Mouse (Mus musculus) forebrain, embryonic 15.5 days (tissue): ENCODE measurements around the gene Cdkn1c. TPM values are rescaled to one million over a fixed set of nuclear protein-coding genes. Genes with fewer than 3 reads are reported as not detected.

ENCODE experiments used
- ATAC-seq: fragments of 200-750 bp; cut with Nextera tagmentation; replicated peaks from 2 replicates; pipeline ENCODE4 v1.8.0; 2017; ENCODE audit warnings: mild to moderate bottlenecking, moderate TSS enrichment, moderate library complexity
- H3K27ac ChIP-seq: fragments of 300-500 bp; sonication (generic); replicated peaks from 2 replicates; pipeline ENCODE4 v1.5.1; 2015; ENCODE audit warnings: mild to moderate bottlenecking, inconsistent platforms
- H3K27me3 ChIP-seq: fragments of 300-500 bp; sonication (generic); 2 replicates; pipeline ENCODE4 v1.6.1; 2015; ENCODE audit warnings: inconsistent platforms
- H3K36me3 ChIP-seq: fragments of 300-500 bp; sonication (generic); 2 replicates; pipeline ENCODE4 v1.6.1; 2015; ENCODE audit warnings: mild to moderate bottlenecking, inconsistent platforms
- H3K4me1 ChIP-seq: fragments of 300-500 bp; sonication (generic); 2 replicates; pipeline ENCODE4 v1.6.1; 2015; ENCODE audit warnings: inconsistent platforms
- H3K4me2 ChIP-seq: fragments of 300-500 bp; sonication (generic); replicated peaks from 2 replicates; pipeline ENCODE4 v1.6.1; 2015; ENCODE audit warnings: mild to moderate bottlenecking, inconsistent platforms
- H3K4me3 ChIP-seq: fragments of 300-500 bp; sonication (generic); 2 replicates; pipeline ENCODE4 v1.5.1; 2015; ENCODE audit warnings: mild to moderate bottlenecking, inconsistent platforms
- H3K9ac ChIP-seq: fragments of 300-500 bp; sonication (generic); replicated peaks from 2 replicates; pipeline ENCODE4 v1.6.1; 2015; ENCODE audit warnings: mild to moderate bottlenecking, inconsistent platforms
- H3K9me3 ChIP-seq: fragments of 300-500 bp; sonication (generic); 2 replicates; pipeline ENCODE4 v1.6.1; 2016; ENCODE audit warnings: inconsistent platforms
- WGBS: fragments of 180-500 bp; shearing (Covaris S2); methylation state at CpG from one replicate; pipeline ENCODE4 v1.1.7; 2015; ENCODE audit warnings: mixed read lengths; 5-methylcytosine and 5-hydroxymethylcytosine counted together
- polyA plus RNA-seq: library from polyadenylated mRNA; unstranded; fragments of >200 nt; fragmentation: Nextera tagmentation; extraction: Ambion mirVana; gene quantifications from 2 replicates; pipeline ENCODE4 v1.2.1, GENCODE M21; 2015

The Cdkn1c gene
- polyA plus RNA-seq, 1 experiment from 2014 or later = 139 TPM

DNA sequence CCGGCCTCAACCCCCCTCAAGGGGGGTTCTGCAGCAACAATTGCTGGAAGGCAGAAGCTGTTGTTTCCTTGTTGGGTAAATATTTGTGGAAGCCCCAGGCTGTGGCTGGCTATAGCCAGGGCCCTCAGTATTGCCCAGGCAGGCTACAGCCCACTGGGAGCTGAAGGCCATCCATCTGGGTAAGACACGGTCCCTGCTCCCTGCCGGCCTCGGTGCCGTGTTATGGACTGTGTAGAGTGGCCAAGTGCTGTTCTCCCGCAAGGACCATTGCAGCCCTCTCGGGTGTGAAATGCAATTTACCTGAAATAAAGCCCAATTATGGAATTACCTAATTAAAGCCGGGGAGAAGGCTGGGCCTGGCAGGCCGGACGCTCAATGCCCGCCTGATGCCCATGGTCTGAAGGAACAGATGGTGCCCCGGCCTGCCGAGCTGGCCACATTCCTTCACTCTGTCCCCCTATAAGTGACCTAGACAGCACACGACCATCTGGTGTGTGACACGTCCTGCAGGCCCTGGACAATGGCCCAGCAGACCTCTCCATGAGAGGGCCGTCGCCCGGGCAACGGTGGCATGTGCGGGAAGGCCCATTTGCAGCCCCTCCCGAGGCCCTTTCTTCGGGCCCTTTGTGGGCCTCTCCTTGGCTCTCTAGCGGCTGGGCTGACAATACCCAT is 32.6 kb downstream of the Cdkn1c start:
- no peak overlapping the region for H3K27ac ChIP-seq
- WGBS = 6% methylated on average over 23 of the region's 23 CpGs
- peaks cover 29% of the 10 kb centered on the region; the same call in 1 of the 2 replicates for H3K27me3 ChIP-seq

DNA sequence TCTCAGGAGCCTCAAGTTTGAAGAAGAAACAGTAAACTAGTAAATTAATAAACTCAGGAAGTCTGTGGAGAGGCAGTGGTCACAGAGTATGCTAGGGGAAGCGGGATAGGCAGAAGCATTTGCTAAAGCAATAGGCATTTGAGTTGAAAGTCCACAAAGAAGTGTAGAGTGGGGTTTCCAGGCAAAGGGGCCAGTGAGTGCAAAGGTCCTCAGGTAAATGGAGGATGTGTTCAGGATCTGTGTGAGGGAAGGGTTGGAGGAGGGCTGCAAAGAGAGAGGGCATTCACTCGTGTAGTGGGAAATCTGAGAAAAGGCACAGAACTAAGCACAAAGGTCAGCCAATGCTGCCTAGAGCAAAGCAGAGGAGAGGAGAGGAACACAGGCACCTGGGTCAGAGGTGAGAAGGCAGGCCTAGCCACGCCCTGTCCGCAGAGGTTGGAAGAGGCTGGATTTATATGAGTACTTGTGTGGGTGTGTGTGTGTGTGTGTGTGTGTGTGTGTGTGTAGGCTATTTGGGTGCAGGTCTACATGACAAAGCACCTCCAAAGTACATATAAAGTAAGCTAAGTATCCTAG is 41.2 kb downstream of the Cdkn1c start:
- H3K27me3 ChIP-seq = peaks cover 4% of the 10 kb centered on the region; the same call in 1 of the 2 replicates
- H3K9me3 ChIP-seq = no peaks in the 10 kb centered on the region
- no peaks in the 10 kb centered on the region for H3K4me1 ChIP-seq
- ATAC-seq = no peak
- no peak overlapping the region for H3K27ac ChIP-seq
- H3K9ac ChIP-seq = no peak overlapping the region
- H3K4me2 ChIP-seq = no peak overlapping the region
- no peak overlapping the region for H3K4me3 ChIP-seq
- WGBS = 88% methylated on average over 4 of the region's 4 CpGs
- no peaks in the 10 kb centered on the region for H3K36me3 ChIP-seq

More for the DNA sequence above, 32.6 kb downstream of the Cdkn1c start:
- peaks cover 16% of the 10 kb centered on the region for H3K4me1 ChIP-seq
- H3K4me3 ChIP-seq = no peak overlapping the region
- H3K36me3 ChIP-seq = no peaks in the 10 kb centered on the region
- H3K4me2 ChIP-seq = no peak overlapping the region
- no peak overlapping the region for H3K9ac ChIP-seq
- peak; percentile 91 for ATAC-seq
- H3K9me3 ChIP-seq = no peaks in the 10 kb centered on the region

DNA sequence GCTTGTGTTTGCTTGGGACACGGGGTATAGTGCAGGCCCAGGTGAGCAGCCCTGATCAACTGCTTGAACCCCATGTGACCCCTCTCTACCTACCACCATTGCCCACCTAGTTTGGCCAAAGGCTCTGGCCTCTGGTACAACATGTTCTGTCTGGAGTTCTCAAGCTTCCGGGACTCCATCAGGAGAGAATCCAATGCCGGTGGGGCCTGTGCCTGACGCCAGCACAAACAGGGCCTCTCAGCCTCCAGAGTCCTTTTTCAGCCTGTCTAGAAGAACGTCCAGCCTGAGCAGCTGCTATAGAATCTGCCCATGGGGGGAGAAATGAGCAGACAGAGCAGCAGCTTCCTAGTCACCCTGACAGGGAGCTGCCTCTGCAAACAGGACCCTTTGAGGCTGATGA is 43.0 kb downstream of the Cdkn1c start:
- 69% methylated on average over 5 of the region's 5 CpGs for WGBS
- Histone ChIP-seq H3K4me2 (no peak overlapping the region), H3K27ac (no peak overlapping the region), H3K4me1 (no peaks in the 10 kb centered on the region), H3K27me3 (0 out of 2 replicates have a peak, but pooled peaks cover 4% of the 10 kb centered on the region), H3K4me3 (no peak overlapping the region), H3K9ac (no peak overlapping the region), H3K36me3 (no peaks in the 10 kb centered on the region), H3K9me3 (no peaks in the 10 kb centered on the region)
- no peak for ATAC-seq

DNA sequence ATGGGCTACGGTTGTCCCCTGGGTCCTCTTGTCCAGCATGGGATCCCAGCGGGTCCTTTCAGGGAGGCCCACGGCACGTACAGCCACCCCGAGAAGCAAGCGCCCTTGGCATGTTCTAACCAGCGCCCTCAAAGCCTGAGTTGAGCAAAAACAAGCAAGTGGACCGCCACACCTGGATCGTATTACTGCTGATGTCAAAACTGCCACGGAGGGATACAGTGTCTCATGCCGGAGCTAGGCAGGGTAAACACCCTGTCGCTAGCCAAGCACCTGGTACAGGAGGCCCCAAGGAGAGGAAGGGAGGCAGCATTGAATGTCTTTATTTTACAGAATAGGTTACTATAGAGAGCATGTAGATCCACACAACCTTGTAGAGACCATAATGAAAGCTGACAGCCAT is 44.4 kb downstream of the Cdkn1c start:
- ATAC-seq = no peak
- Histone ChIP-seq H3K27ac (no peak overlapping the region), H3K9me3 (no peaks in the 10 kb centered on the region), H3K4me1 (no peaks in the 10 kb centered on the region), H3K4me2 (no peak overlapping the region), H3K27me3 (0 out of 2 replicates have a peak, but pooled peaks cover 4% of the 10 kb centered on the region), H3K4me3 (no peak overlapping the region), H3K9ac (no peak overlapping the region), H3K36me3 (no peaks in the 10 kb centered on the region)
- WGBS = 91% methylated on average over 12 of the region's 12 CpGs

DNA sequence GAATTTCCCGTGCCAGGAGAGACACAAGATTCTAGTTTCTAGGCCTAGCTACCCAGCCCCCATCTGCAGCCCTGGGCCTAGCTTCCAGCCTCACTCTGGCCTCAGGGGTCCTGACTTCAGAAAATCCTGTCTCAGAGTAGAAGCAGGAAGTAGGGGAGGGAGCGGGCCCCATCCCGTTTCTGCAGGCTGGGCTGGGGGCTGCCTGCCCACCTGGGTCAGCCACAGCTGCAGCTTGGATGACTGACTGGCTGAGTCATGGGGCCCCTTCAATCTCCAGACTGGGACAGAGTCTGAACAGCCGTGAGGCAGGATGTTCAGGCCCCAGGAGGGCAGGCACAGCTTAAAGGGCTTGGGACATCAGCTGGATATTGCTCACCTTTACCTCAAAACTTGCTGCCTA is 45.8 kb downstream of the Cdkn1c start:
- WGBS = 64% methylated on average over 4 of the region's 4 CpGs
- H3K4me3 ChIP-seq = no peak overlapping the region
- H3K27me3 ChIP-seq = no peaks in the 10 kb centered on the region

DNA sequence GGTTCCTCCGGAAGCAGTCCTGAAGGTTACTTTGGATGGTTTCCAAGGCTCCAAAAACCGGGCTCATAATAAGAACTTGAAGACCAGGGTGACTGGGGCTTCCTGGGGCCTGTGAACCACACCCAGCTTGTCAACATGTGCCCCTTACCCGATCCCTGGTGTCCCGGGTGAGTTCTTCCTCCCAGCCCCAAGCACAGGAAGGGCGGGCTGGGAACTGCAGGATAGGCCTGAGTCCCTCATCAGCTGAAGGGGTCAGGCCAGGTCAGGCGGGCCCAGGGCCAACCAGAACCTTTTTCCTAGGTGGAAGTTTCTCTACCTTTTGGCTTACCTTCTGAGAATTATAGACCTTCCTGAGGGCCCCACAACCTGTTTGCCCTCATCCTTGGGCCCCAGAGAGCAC is 48.2 kb downstream of the Cdkn1c start:
- no peaks in the 10 kb centered on the region for H3K27me3 ChIP-seq
- WGBS = 84% methylated on average over 6 of the region's 6 CpGs
- no peak overlapping the region for H3K9ac ChIP-seq

More for the DNA sequence above, 45.8 kb downstream of the Cdkn1c start:
- H3K36me3 ChIP-seq = no peaks in the 10 kb centered on the region
- no peaks in the 10 kb centered on the region for H3K4me1 ChIP-seq
- no peak overlapping the region for H3K9ac ChIP-seq
- H3K9me3 ChIP-seq = no peaks in the 10 kb centered on the region
- H3K27ac ChIP-seq = no peak overlapping the region
- H3K4me2 ChIP-seq = no peak overlapping the region
- ATAC-seq = no peak

DNA sequence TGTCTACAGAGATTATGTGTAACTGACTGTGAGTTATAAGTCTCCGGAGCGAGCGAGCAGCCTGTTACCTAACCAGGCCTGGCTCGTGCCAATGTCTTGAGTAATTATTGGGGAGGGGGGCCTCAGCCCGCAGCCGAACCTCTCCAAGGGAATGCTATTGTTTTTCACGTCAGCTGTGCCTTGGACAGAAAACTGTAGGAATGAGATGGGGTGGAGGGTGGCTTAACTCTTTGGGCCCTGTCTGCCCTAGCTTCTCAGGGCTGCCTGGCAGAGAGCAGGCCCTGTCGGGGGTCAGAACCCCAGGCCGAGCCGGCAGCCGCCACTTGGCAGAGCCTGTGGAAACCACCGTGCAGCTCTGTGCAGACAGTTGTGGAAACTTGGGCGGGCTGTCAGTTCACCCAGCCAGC is 52.2 kb downstream of the Cdkn1c start:
- WGBS = 32% methylated on average over 13 of the region's 13 CpGs
- H3K36me3 ChIP-seq = no peaks in the 10 kb centered on the region
- H3K4me3 ChIP-seq = no peak overlapping the region
- H3K27me3 ChIP-seq = peaks cover 3% of the 10 kb centered on the region; the same call in 1 of the 2 replicates
- H3K9ac ChIP-seq = no peak overlapping the region
- ATAC-seq = no peak
- H3K9me3 ChIP-seq = no peaks in the 10 kb centered on the region
- H3K4me2 ChIP-seq = no peak overlapping the region
- H3K27ac ChIP-seq = no peak overlapping the region
- H3K4me1 ChIP-seq = 0 out of 2 replicates have a peak, but pooled peaks cover 3% of the 10 kb centered on the region

More for the DNA sequence above, 48.2 kb downstream of the Cdkn1c start:
- H3K9me3 ChIP-seq = no peaks in the 10 kb centered on the region
- H3K4me3 ChIP-seq = no peak overlapping the region
- no peaks in the 10 kb centered on the region for H3K36me3 ChIP-seq
- no peak overlapping the region for H3K4me2 ChIP-seq
- ATAC-seq = no peak
- H3K27ac ChIP-seq = no peak overlapping the region
- H3K4me1 ChIP-seq = 0 out of 2 replicates have a peak, but pooled peaks cover 3% of the 10 kb centered on the region

Other genes starting within 250 kb of the Cdkn1c start
- gene Slc22a18, start 12.7 kb upstream of the Cdkn1c start, polyA plus RNA-seq = 0.29 and 0.68 TPM in 2 replicates
- gene Phlda2, start 42.1 kb upstream of the Cdkn1c start, polyA plus RNA-seq = 0.26 and 0.47 TPM in 2 replicates
- gene Nap1l4, start 88.1 kb upstream of the Cdkn1c start, polyA plus RNA-seq = 347 and 356 TPM in 2 replicates
- 70.1 and 73.0 TPM in 2 replicates for gene Cars, start 139.0 kb upstream of the Cdkn1c start, polyA plus RNA-seq
- 0.10 and 0.19 TPM in 2 replicates for gene Tnfrsf26, start 167.7 kb upstream of the Cdkn1c start, polyA plus RNA-seq
- gene Tnfrsf22, start 188.6 kb upstream of the Cdkn1c start, polyA plus RNA-seq = 4.0 and 5.3 TPM in 2 replicates
- 0.45 and 0.66 TPM in 2 replicates for gene Tnfrsf23, start 224.8 kb upstream of the Cdkn1c start, polyA plus RNA-seq